Mouse (Mus musculus) neutrophil, adult 5-6 weeks (primary cell): ENCODE results near the gene Cdcp1. TPM values are rescaled to one million over a fixed set of nuclear protein-coding genes. Genes with fewer than 3 reads are reported as not detected.
A peak's percentile ranks its signal among the peaks of the same experiment; 100 is the strongest.

ENCODE experiments used
- ATAC-seq: fragments of 151-379, 151-347 bp; 2 replicates; pipeline ENCODE4 v1.8.0; 2017; ENCODE audit warnings: mild to moderate bottlenecking, moderate TSS enrichment; ENCODE audit not compliant: insufficient number of reproducible peaks, poor library complexity, low FRiP score, severe bottlenecking; ENCODE audit errors: extremely low read depth
- total RNA-seq: library from RNA; stranded (forward); fragments of 200-1000 nt; gene quantifications from 2 replicates; pipeline ENCODE4 v1.2.3, GENCODE M21; 2017

Gene Cdcp1
- total RNA-seq, 1 experiment from 2014 or later, result not detected

GRCm38 (mm10) chr9:123158125-123158836 lies 57.6 kb downstream of the Cdcp1 start:
- no peak for ATAC-seq

- no peak for ATAC-seq
Observed at GRCm38 (mm10) chr9:123157699-123158098, 58.1 kb downstream of the Cdcp1 start.

GRCm38 (mm10) chr9:123156910-123157361 lies 58.9 kb downstream of the Cdcp1 start:
- no peak for ATAC-seq

- ATAC-seq, result no peak
Observed at GRCm38 (mm10) chr9:123153121-123153520, 62.7 kb downstream of the Cdcp1 start.

GRCm38 (mm10) chr9:123152026-123152425 lies 63.8 kb downstream of the Cdcp1 start:
- no peak for ATAC-seq

- no peak for ATAC-seq
Observed at GRCm38 (mm10) chr9:123151561-123151960, 64.3 kb downstream of the Cdcp1 start.

GRCm38 (mm10) chr9:123150241-123151020 lies 65.4 kb downstream of the Cdcp1 start, which contains the start of gene Clec3b:
Gene Clec3b (plus strand): TSS chr9:123150946.
- no peak for ATAC-seq

GRCm38 (mm10) chr9:123148430-123148829 lies 67.4 kb downstream of the Cdcp1 start:
- no peak for ATAC-seq

GRCm38 (mm10) chr9:123139887-123140614 lies 75.8 kb downstream of the Cdcp1 start:
- no peak for ATAC-seq

- ATAC-seq, result no peak
Observed at GRCm38 (mm10) chr9:123138891-123139474, 76.9 kb downstream of the Cdcp1 start.

- ATAC-seq, result no peak
Observed at GRCm38 (mm10) chr9:123136953-123137682, 78.7 kb downstream of the Cdcp1 start.

- no peak for ATAC-seq
Observed at GRCm38 (mm10) chr9:123132994-123133393, 82.8 kb downstream of the Cdcp1 start.

- no peak for ATAC-seq
Observed at GRCm38 (mm10) chr9:123127663-123128062, 88.2 kb downstream of the Cdcp1 start.

GRCm38 (mm10) chr9:123124413-123124981 lies 91.3 kb downstream of the Cdcp1 start:
- no peak for ATAC-seq

GRCm38 (mm10) chr9:123123571-123124412 lies 92.0 kb downstream of the Cdcp1 start:
- peak; percentile 49; the same call in 1 of the 2 replicates for ATAC-seq

GRCm38 (mm10) chr9:123123017-123123416 lies 92.8 kb downstream of the Cdcp1 start:
- ATAC-seq, result no peak
